Comparison of ENCODE assay signal across 25 mouse cellular contexts in the genomic region with DNA sequence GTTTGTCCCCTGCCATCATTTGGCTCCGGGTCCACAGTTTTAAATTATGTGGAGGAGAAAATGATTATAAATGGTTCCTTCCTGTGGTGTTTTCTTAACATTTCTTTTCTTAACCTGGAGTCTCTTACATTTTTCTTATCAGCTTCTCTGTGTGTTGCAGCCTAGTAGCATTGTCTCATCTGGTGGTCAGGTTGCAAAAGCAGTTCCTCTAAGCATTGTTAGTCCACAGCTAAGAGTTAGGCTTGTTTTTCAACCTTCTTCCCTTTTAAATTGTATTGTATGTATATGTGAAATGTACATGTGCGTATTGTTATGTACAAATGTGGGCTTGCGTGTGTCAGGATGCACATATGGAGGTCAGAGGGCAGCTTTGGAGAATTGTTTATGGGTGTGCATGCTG.
A peak's percentile ranks its signal among the peaks of the same experiment; 100 is the strongest.
DNase-seq lines count a peak whose midpoint lies in the region; ATAC-seq and TF ChIP-seq lines count a peak whose summit lies in the region.
"Had no signal": no experiment of that assay in that cellular context is flagged by ENCODE, and none has a peak within 500 bp of the region (broad histone marks: within the 10 kb centered on the region; RNA-seq: fewer than 3 reads in every experiment).

No protein-coding gene starts in this region.

- no peak for ATAC-seq in liver, postnatal 0 days
- peak; percentile 83 for ATAC-seq in megakaryocyte, adult 5-6 weeks (ENCODE audit: poor library complexity, severe bottlenecking)
- ATAC-seq in neutrophil, adult 5-6 weeks (ENCODE audit: extremely low read depth, insufficient number of reproducible peaks, low FRiP score, poor library complexity, severe bottlenecking), result peak; percentile 51; the same call in 1 of the 2 replicates
- ATAC-seq: activated CD4-positive, CD25-positive, alpha-beta regulatory T cell, adult 4 months; CD4-positive, CD25-positive, alpha-beta regulatory T cell, adult 4 months; forebrain, embryonic 13.5 days; forebrain, embryonic 15.5 days; forebrain, postnatal 0 days; Patski had no signal

- no peaks in the 10 kb centered on the region for H3K36me3 ChIP-seq in liver, postnatal 0 days (replicated peaks; ENCODE audit: insufficient read depth, low read length)
- H3K36me3 ChIP-seq: embryonic facial prominence, embryonic 10.5 days; embryonic facial prominence, embryonic 12.5 days; forebrain, embryonic 15.5 days; G1E had no signal

- no peak for TF ChIP-seq POLR2A in cerebellum, adult 2 months (IDR thresholded peaks at IDR 0.05; ENCODE audit: borderline replicate concordance, insufficient read depth, low read length)

- TF ChIP-seq EP300 in liver, postnatal 0 days (IDR thresholded peaks at IDR 0.05; ENCODE audit: low read depth), result no peak

- peak overlapping the region; percentile 34; the same call in 1 of the 2 replicates for H3K27ac ChIP-seq in liver, postnatal 0 days (ENCODE audit: low read depth)
- H3K27ac ChIP-seq in cerebellum, adult 2 months (ENCODE audit: insufficient read depth, low read length), result no peak overlapping the region
- H3K27ac ChIP-seq: embryonic facial prominence, embryonic 10.5 days; embryonic facial prominence, embryonic 12.5 days; forebrain, embryonic 13.5 days; forebrain, embryonic 15.5 days had no signal

- TF ChIP-seq CTCF in liver, postnatal 0 days (IDR thresholded peaks at IDR 0.05; ENCODE audit: low read depth), result no peak
- TF ChIP-seq CTCF in cerebellum, adult 2 months (IDR thresholded peaks at IDR 0.05; ENCODE audit: borderline replicate concordance, insufficient read depth, low read depth, low read length), result no peak

- H3K27me3 ChIP-seq in liver, postnatal 0 days (ENCODE audit: insufficient read depth, low read length), result no peaks in the 10 kb centered on the region
- no peaks in the 10 kb centered on the region for H3K27me3 ChIP-seq in cerebellum, adult 2 months (ENCODE audit: control insufficient read depth, insufficient read depth, low read length)
- H3K27me3 ChIP-seq: CH12.LX; embryonic facial prominence, embryonic 12.5 days; forebrain, embryonic 13.5 days; forebrain, embryonic 15.5 days; Patski had no signal

- no peak for DNase-seq in liver, postnatal 0 days
- DNase-seq in liver, result no peak
- DNase-seq in cerebellum, adult 2 months, result no peak
- no peak for DNase-seq in kidney, postnatal 4 days
- DNase-seq: adrenal gland, adult 8-10 months; adrenal gland, postnatal 14 days; adrenal gland, postnatal 36 days; B cell, adult 2 months; cerebellum, adult 11-12 months; cerebellum, adult 8-10 months; cerebellum, adult 9-11 months; cerebellum, postnatal 14 days; cerebellum, postnatal 36 days; forebrain, postnatal 0 days had no signal

- no peaks in the 10 kb centered on the region for H3K4me1 ChIP-seq in liver, postnatal 0 days (ENCODE audit: insufficient read depth)
- peaks cover 4% of the 10 kb centered on the region; the same call in 1 of the 2 replicates for H3K4me1 ChIP-seq in cerebellum, adult 2 months (ENCODE audit: control insufficient read depth, insufficient read depth, low read length)
- H3K4me1 ChIP-seq: embryonic facial prominence, embryonic 10.5 days; embryonic facial prominence, embryonic 12.5 days; forebrain, embryonic 13.5 days; forebrain, embryonic 15.5 days had no signal

- no peaks in the 10 kb centered on the region for H3K9me3 ChIP-seq in liver, postnatal 0 days (ENCODE audit: low read length)
- H3K9me3 ChIP-seq: embryonic facial prominence, embryonic 12.5 days; forebrain, embryonic 13.5 days; forebrain, embryonic 15.5 days had no signal

- no peak overlapping the region for H3K9ac ChIP-seq in liver, postnatal 0 days (replicated peaks)
- H3K9ac ChIP-seq: embryonic facial prominence, embryonic 12.5 days; forebrain, embryonic 13.5 days; forebrain, embryonic 15.5 days; forebrain, postnatal 0 days had no signal

- H3K4me2 ChIP-seq in liver, postnatal 0 days (ENCODE audit: low read depth, low read length), result no peak overlapping the region
- H3K4me2 ChIP-seq: embryonic facial prominence, embryonic 12.5 days; forebrain, embryonic 13.5 days; forebrain, embryonic 15.5 days had no signal

- WGBS in liver, postnatal 0 days (ENCODE audit: insufficient replicate concordance), result 65% methylated on average over 3 of the region's 3 CpGs
- WGBS in cerebellum, adult 2 months, result 74% methylated on average over 3 of the region's 3 CpGs

- H3K4me3 ChIP-seq in liver, postnatal 0 days (ENCODE audit: low read depth, low read length), result no peak overlapping the region
- no peak overlapping the region for H3K4me3 ChIP-seq in cerebellum, adult 2 months (replicated peaks; ENCODE audit: insufficient read depth, low read depth, low read length)
- H3K4me3 ChIP-seq: embryonic facial prominence, embryonic 10.5 days; embryonic facial prominence, embryonic 12.5 days; forebrain, embryonic 13.5 days; forebrain, embryonic 15.5 days had no signal
